ENCODE assay signal across 9 mouse cellular contexts in the genomic region with DNA sequence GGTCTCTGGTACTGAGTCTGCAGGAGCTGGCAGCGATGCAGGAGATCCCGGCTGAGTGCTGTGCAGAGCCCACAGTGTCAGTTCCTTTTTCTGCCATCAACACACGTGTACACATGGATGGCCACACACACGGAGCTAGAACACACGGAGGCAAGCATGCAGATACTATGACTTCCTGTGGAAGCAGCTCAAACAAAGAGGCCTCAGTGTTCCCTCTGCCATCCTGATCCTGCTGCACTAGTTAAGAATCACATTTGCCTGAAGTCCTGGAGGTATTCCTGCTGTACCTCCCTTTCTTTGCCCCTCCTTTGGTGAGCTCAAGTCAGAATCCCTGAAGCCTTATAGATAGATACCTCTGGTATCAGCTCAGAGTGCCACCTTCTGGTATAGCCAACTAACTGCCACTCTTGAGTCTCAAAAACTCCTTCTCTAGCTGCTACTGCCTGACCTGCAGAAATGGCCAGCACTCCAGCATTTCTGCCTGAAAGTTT.
DNase-seq lines count a peak whose midpoint lies in the region; ATAC-seq and TF ChIP-seq lines count a peak whose summit lies in the region.
"Had no signal": no experiment of that assay in that cellular context is flagged by ENCODE, and none has a peak within 500 bp of the region (broad histone marks: within the 10 kb centered on the region; RNA-seq: fewer than 3 reads in every experiment).

No protein-coding gene starts in this region.

- peak; percentile 79 for TF ChIP-seq CTCF in intestine, postnatal 0 days (IDR thresholded peaks at IDR 0.05; ENCODE audit: low read depth)

- H3K9ac ChIP-seq in intestine, postnatal 0 days (ENCODE audit: low read depth, low read length): no peak overlapping the region
- H3K9ac ChIP-seq in intestine, embryonic 15.5 days: no peak overlapping the region
- 0 out of 2 replicates have a peak overlapping the region, but pooled peaks have one; percentile 27 for H3K9ac ChIP-seq in hindbrain, embryonic 16.5 days (ENCODE audit: low read depth, low read length)
- H3K9ac ChIP-seq in neural tube, embryonic 15.5 days (replicated peaks): no peak overlapping the region

- no peak overlapping the region for H3K4me3 ChIP-seq in intestine, postnatal 0 days (ENCODE audit: low read depth, low read length)
- no peak overlapping the region for H3K4me3 ChIP-seq in intestine, embryonic 15.5 days (replicated peaks)
- no peak overlapping the region for H3K4me3 ChIP-seq in hindbrain, embryonic 16.5 days (ENCODE audit: low read length)
- no peak overlapping the region for H3K4me3 ChIP-seq in neural tube, embryonic 15.5 days (replicated peaks)

- H3K9me3 ChIP-seq in intestine, postnatal 0 days (ENCODE audit: control insufficient read depth): no peaks in the 10 kb centered on the region
- no peaks in the 10 kb centered on the region for H3K9me3 ChIP-seq in intestine, embryonic 15.5 days
- no peaks in the 10 kb centered on the region for H3K9me3 ChIP-seq in hindbrain, embryonic 16.5 days (ENCODE audit: control insufficient read depth, low read length)
- H3K9me3 ChIP-seq in neural tube, embryonic 15.5 days (replicated peaks): no peaks in the 10 kb centered on the region

- no peaks in the 10 kb centered on the region for H3K4me1 ChIP-seq in intestine, postnatal 0 days (replicated peaks; ENCODE audit: control insufficient read depth, insufficient read depth, low read length)
- no peaks in the 10 kb centered on the region for H3K4me1 ChIP-seq in intestine, embryonic 15.5 days (replicated peaks)
- H3K4me1 ChIP-seq in hindbrain, embryonic 16.5 days (ENCODE audit: control insufficient read depth, insufficient read depth, low read depth, low read length): peaks cover 13% of the 10 kb centered on the region
- peaks cover 15% of the 10 kb centered on the region for H3K4me1 ChIP-seq in neural tube, embryonic 15.5 days

- DNase-seq in MN1 (ENCODE audit: low spot score): peak; percentile 66
- peak; percentile 60 for DNase-seq in cerebellum, adult 9-11 months
- DNase-seq in yolk sac, embryonic 10.5 days (ENCODE audit: low spot score): no peak
- DNase-seq in gastrocnemius, postnatal 25 days: no peak

- no peaks in the 10 kb centered on the region for H3K36me3 ChIP-seq in intestine, postnatal 0 days (ENCODE audit: control insufficient read depth, insufficient read depth)
- no peaks in the 10 kb centered on the region for H3K36me3 ChIP-seq in intestine, embryonic 15.5 days
- H3K36me3 ChIP-seq in hindbrain, embryonic 16.5 days (ENCODE audit: control insufficient read depth, insufficient read depth, low read length): peaks cover 14% of the 10 kb centered on the region
- H3K36me3 ChIP-seq in neural tube, embryonic 15.5 days: peaks cover 33% of the 10 kb centered on the region

- no peaks in the 10 kb centered on the region for H3K27me3 ChIP-seq in intestine, postnatal 0 days (replicated peaks; ENCODE audit: control insufficient read depth, insufficient read depth, low read length)
- H3K27me3 ChIP-seq in intestine, embryonic 15.5 days (replicated peaks): no peaks in the 10 kb centered on the region
- H3K27me3 ChIP-seq in hindbrain, embryonic 16.5 days (replicated peaks; ENCODE audit: control insufficient read depth, insufficient read depth, low read length): no peaks in the 10 kb centered on the region
- H3K27me3 ChIP-seq in neural tube, embryonic 15.5 days (replicated peaks): no peaks in the 10 kb centered on the region

- WGBS in intestine, postnatal 0 days: 63% methylated on average over 5 of the region's 5 CpGs
- 65% methylated on average over 5 of the region's 5 CpGs for WGBS in intestine, embryonic 15.5 days
- 54% methylated on average over 5 of the region's 5 CpGs for WGBS in hindbrain, embryonic 16.5 days
- WGBS in neural tube, embryonic 15.5 days: 61% methylated on average over 5 of the region's 5 CpGs

- H3K27ac ChIP-seq in intestine, postnatal 0 days (ENCODE audit: low read depth, low read length): no peak overlapping the region
- H3K27ac ChIP-seq in intestine, embryonic 15.5 days: no peak overlapping the region
- peak overlapping the region; percentile 54; the same call in 1 of the 2 replicates for H3K27ac ChIP-seq in hindbrain, embryonic 16.5 days (ENCODE audit: low read depth, low read length)
- peak overlapping the region; percentile 66 for H3K27ac ChIP-seq in neural tube, embryonic 15.5 days (replicated peaks)
- H3K27ac ChIP-seq: macrophage had no signal

- H3K4me2 ChIP-seq in intestine, postnatal 0 days (replicated peaks; ENCODE audit: low read depth): no peak overlapping the region
- H3K4me2 ChIP-seq in intestine, embryonic 15.5 days (replicated peaks): no peak overlapping the region
- H3K4me2 ChIP-seq in hindbrain, embryonic 16.5 days (ENCODE audit: low read length): no peak overlapping the region
- no peak overlapping the region for H3K4me2 ChIP-seq in neural tube, embryonic 15.5 days

- no peak for ATAC-seq in intestine, postnatal 0 days
- ATAC-seq in intestine, embryonic 15.5 days: no peak
- peak; percentile 87 for ATAC-seq in hindbrain, embryonic 16.5 days
- ATAC-seq in neural tube, embryonic 15.5 days (ENCODE audit: low FRiP score): peak; percentile 80

Comparison
In these comparisons a context has a peak if more than half of its experiments do, and no peak if none do; other contexts are left out.
1. ATAC-seq: peak in hindbrain, embryonic 16.5 days (single experiment) and neural tube, embryonic 15.5 days (single experiment); none in intestine, postnatal 0 days (single experiment) and intestine, embryonic 15.5 days (single experiment).
2. H3K27ac ChIP-seq: peak in hindbrain, embryonic 16.5 days (single experiment) and neural tube, embryonic 15.5 days (single experiment); none in intestine, postnatal 0 days (single experiment) and intestine, embryonic 15.5 days (single experiment).
3. DNase-seq: peak in MN1 (single experiment) and cerebellum, adult 9-11 months (single experiment); none in yolk sac, embryonic 10.5 days (single experiment) and gastrocnemius, postnatal 25 days (single experiment).